Comparison of ENCODE assay signal across 8 mouse cellular contexts in the genomic region with DNA sequence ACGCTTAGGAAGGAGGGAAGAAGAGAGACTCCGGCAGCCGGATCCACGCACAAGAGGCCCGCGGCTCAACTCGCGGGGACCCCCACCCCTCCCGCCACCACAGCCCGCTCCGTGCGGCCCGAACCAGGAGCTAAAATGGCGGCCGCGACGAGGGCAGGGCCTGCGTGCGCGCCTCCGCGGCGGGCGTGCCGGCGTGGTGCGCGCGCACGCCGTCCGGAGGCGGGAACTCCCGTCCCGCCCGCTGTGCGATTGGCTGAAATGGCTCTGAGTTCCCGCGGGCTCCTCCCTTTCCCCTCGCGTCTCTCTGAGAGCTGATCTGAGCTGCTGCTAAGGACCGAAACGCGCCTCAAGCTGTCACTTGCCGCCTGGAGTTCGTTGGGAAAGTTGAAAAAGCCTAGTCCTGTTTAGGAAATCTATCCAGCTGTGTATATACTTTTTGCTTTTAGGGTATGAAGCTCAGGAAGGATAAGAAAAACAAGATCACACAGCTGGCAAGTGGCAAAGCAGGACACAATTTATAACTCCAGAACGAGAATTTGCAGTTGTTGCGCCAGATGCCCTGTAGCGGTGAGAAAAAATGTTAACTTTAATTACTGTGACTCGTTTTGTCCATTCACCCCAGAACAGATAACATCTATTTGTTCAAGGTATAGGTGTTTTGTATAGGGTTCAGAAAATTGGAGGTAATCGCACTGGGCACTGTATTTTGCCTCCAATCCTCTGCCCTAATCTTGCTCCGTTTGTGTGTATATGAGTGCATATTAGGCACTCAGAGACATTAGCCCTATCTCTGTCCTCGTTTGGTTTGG. TPM values are rescaled to one million over a fixed set of nuclear protein-coding genes. Genes with fewer than 3 reads are reported as not detected.
DNase-seq lines count a peak whose midpoint lies in the region; ATAC-seq and TF ChIP-seq lines count a peak whose summit lies in the region.

A gene (minus strand): TSS at position 144 of the 809 bp plus-strand sequence.

- no peaks in the 10 kb centered on the region for H3K9me3 ChIP-seq in kidney, embryonic 14.5 days (ENCODE audit: control insufficient read depth, low read length)
- no peaks in the 10 kb centered on the region for H3K9me3 ChIP-seq in limb, embryonic 15.5 days

- DNase-seq in A20 (ENCODE audit: low read depth, low spot score): peak; percentile 95
- peak; percentile 94 for DNase-seq in heart, adult 9 months (ENCODE audit: low spot score in 2 of 2)
- peak; percentile 64 to 80 for DNase-seq in monocyte, adult 2 months (ENCODE audit: low read depth in 1 of 2, low spot score in 2 of 2)
- peak; percentile 91 to 92 for DNase-seq in spleen, postnatal 36 days (ENCODE audit: low spot score in 2 of 2)

- 1% methylated on average over 31 of the region's 53 CpGs for WGBS in kidney, embryonic 14.5 days
- under 1% methylated on average over 53 of the region's 53 CpGs for WGBS in limb, embryonic 15.5 days

- H3K27me3 ChIP-seq in kidney, embryonic 14.5 days (ENCODE audit: control insufficient read depth, insufficient read depth, low read length): no peaks in the 10 kb centered on the region
- no peaks in the 10 kb centered on the region for H3K27me3 ChIP-seq in limb, embryonic 15.5 days

- peak within 1 kb of the TSS; percentile 100 for H3K9ac ChIP-seq in kidney, embryonic 14.5 days (ENCODE audit: low read depth, low read length)
- H3K9ac ChIP-seq in limb, embryonic 15.5 days: peak within 1 kb of the TSS; percentile 100

- H3K4me3 ChIP-seq in bone marrow macrophage, adult 2 months (ENCODE audit: insufficient read depth, low read length): peak within 1 kb of the TSS; percentile 81
- H3K4me3 ChIP-seq in embryonic fibroblast, embryonic 13.5 days (ENCODE audit: insufficient read depth, low read length): peak within 1 kb of the TSS; percentile 100
- H3K4me3 ChIP-seq in kidney, embryonic 14.5 days (ENCODE audit: low read length): peak within 1 kb of the TSS; percentile 97
- H3K4me3 ChIP-seq in limb, embryonic 15.5 days: peak within 1 kb of the TSS; percentile 96

- peak within 1 kb of the TSS; percentile 85 for H3K4me2 ChIP-seq in kidney, embryonic 14.5 days (replicated peaks; ENCODE audit: low read depth, low read length)
- H3K4me2 ChIP-seq in limb, embryonic 15.5 days: peak within 1 kb of the TSS; percentile 60

- peaks cover 16% of the 10 kb centered on the region for H3K4me1 ChIP-seq in bone marrow macrophage, adult 2 months (ENCODE audit: control insufficient read depth, insufficient read depth, low read length)
- H3K4me1 ChIP-seq in embryonic fibroblast, embryonic 13.5 days (ENCODE audit: control insufficient read depth, insufficient read depth, low read length): no peaks in the 10 kb centered on the region
- H3K4me1 ChIP-seq in kidney, embryonic 14.5 days (ENCODE audit: control insufficient read depth, insufficient read depth, low read length): peaks cover 18% of the 10 kb centered on the region
- peaks cover 16% of the 10 kb centered on the region for H3K4me1 ChIP-seq in limb, embryonic 15.5 days

- H3K27ac ChIP-seq in bone marrow macrophage, adult 2 months (ENCODE audit: insufficient read depth, low read depth, low read length): peak within 1 kb of the TSS; percentile 76
- peak within 1 kb of the TSS; percentile 95 for H3K27ac ChIP-seq in embryonic fibroblast, embryonic 13.5 days (ENCODE audit: insufficient read depth, low read length)
- peak within 1 kb of the TSS; percentile 92 for H3K27ac ChIP-seq in kidney, embryonic 14.5 days (ENCODE audit: low read depth, low read length)
- peak within 1 kb of the TSS; percentile 94 for H3K27ac ChIP-seq in limb, embryonic 15.5 days

- no peak for TF ChIP-seq CTCF in bone marrow macrophage, adult 2 months (IDR thresholded peaks at IDR 0.05; ENCODE audit: low read depth, low read length)
- no peak for TF ChIP-seq CTCF in embryonic fibroblast, embryonic 13.5 days (IDR thresholded peaks at IDR 0.05; ENCODE audit: borderline replicate concordance, insufficient read depth, low read length)

- no peaks in the 10 kb centered on the region for H3K36me3 ChIP-seq in kidney, embryonic 14.5 days (ENCODE audit: control insufficient read depth, insufficient read depth, low read length)
- no peaks in the 10 kb centered on the region for H3K36me3 ChIP-seq in limb, embryonic 15.5 days

- TF ChIP-seq POLR2A in bone marrow macrophage, adult 2 months (IDR thresholded peaks at IDR 0.05; ENCODE audit: borderline replicate concordance, low read depth, low read length): no peak
- peak; percentile 90 for TF ChIP-seq POLR2A in embryonic fibroblast, embryonic 13.5 days (IDR thresholded peaks at IDR 0.05; ENCODE audit: low read depth, low read length)

- ATAC-seq in kidney, embryonic 14.5 days (ENCODE audit: low FRiP score, low TSS enrichment): peak; percentile 97
- peak; percentile 95 for ATAC-seq in limb, embryonic 15.5 days (ENCODE audit: insufficient number of reproducible peaks, low FRiP score, low TSS enrichment, low read depth)

RNA-seq across cellular contexts. Expression of the gene that starts here (rescaled TPM):
- polyA plus RNA-seq in bone marrow macrophage, adult 2 months (2012; ENCODE audit: insufficient read depth, insufficient read length, missing spikeins): 77.8 and 86.1 TPM in 2 replicates
- polyA plus RNA-seq in embryonic fibroblast, embryonic 13.5 days (2011; ENCODE audit: insufficient read length, low read depth, missing spikeins): 198 and 206 TPM in 2 replicates
- polyA plus RNA-seq in kidney, embryonic 14.5 days (2014; fragmentation: Nextera tagmentation; extraction: Ambion mirVana): 112 and 124 TPM in 2 replicates
- polyA plus RNA-seq in limb, embryonic 15.5 days (2015; fragmentation: Nextera tagmentation; extraction: Ambion mirVana): 134 and 139 TPM in 2 replicates

Comparison
In these comparisons a context has a peak if more than half of its experiments do, and no peak if none do; other contexts are left out.
1. Peak in every context shown above with its lines: DNase-seq, ATAC-seq, H3K4me3 ChIP-seq and H3K27ac ChIP-seq.